Mouse (Mus musculus): ENCODE data around the gene F5. TPM values are rescaled to one million over a fixed set of nuclear protein-coding genes. Genes with fewer than 3 reads are reported as not detected.

F5 gene
- total and polyA plus RNA-seq, 3 experiments: not detected

DNA sequence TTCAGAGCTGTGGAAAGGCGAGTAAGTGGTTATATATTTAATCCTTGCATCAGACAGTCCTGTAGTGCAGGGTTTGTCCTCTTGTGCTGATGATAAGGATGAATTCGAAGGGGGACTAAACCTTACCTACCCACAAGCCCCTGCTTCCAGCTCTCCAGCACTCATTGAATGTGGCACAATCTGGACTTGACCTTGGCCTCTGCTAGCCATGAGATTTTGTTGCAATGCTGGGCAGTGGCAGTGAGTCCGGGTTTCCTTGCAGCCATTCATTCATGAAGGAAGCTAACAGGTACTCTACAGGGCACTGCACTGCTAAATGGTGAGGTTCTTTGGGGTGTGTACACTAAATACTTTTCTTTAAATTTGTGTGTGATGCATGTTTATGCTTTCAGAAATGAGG lies 103.2 kb downstream of the F5 start:
- no peak for DNase-seq (ENCODE audit: low read depth, low spot score)
- peaks cover 0 to 7% of the 10 kb centered on the region in 2 experiments; a peak in 2 of 4 replicates for H3K36me3 ChIP-seq (ENCODE audit: control insufficient read depth in 1 of 2, insufficient read depth in 2 of 2, low read length in 2 of 2)
- H3K27ac ChIP-seq (ENCODE audit: control insufficient read depth, low read depth, low read length): no peak overlapping the region
- H3K9ac ChIP-seq (ENCODE audit: control insufficient read depth, low read depth, low read length, poor library complexity, severe bottlenecking): no peak overlapping the region
- H3K4me3 ChIP-seq (ENCODE audit: control insufficient read depth in 1 of 2, insufficient read depth in 1 of 2, low read depth in 2 of 2, low read length in 2 of 2): no peak overlapping the region
- no peaks in the 10 kb centered on the region for H3K27me3 ChIP-seq (ENCODE audit: control insufficient read depth in 1 of 2, insufficient read depth in 2 of 2, low read length in 2 of 2)
- H3K4me1 ChIP-seq (ENCODE audit: control insufficient read depth in 1 of 2, insufficient read depth in 2 of 2, low read length in 2 of 2): peaks cover 0 to 10% of the 10 kb centered on the region in 2 experiments; a peak in 3 of 4 replicates
- H3K79me2 ChIP-seq (ENCODE audit: control insufficient read depth, insufficient read depth, low read length, poor library complexity): peaks cover 9% of the 10 kb centered on the region; the same call in 1 of the 2 replicates
- H3K9me3 ChIP-seq (replicated peaks; ENCODE audit: insufficient read depth, low read length): no peaks in the 10 kb centered on the region
- TF ChIP-seq USF1 (IDR thresholded peaks at IDR 0.05; ENCODE audit: low read depth, low read length) (no peak), SIN3A (IDR thresholded peaks at IDR 0.05; ENCODE audit: low read length) (no peak), EP300 (IDR thresholded peaks at IDR 0.05; ENCODE audit: low read depth in 1 of 2, low read length in 2 of 2) (no peak), ZNF384 (IDR thresholded peaks at IDR 0.05; ENCODE audit: low read depth, low read length) (no peak)

DNA sequence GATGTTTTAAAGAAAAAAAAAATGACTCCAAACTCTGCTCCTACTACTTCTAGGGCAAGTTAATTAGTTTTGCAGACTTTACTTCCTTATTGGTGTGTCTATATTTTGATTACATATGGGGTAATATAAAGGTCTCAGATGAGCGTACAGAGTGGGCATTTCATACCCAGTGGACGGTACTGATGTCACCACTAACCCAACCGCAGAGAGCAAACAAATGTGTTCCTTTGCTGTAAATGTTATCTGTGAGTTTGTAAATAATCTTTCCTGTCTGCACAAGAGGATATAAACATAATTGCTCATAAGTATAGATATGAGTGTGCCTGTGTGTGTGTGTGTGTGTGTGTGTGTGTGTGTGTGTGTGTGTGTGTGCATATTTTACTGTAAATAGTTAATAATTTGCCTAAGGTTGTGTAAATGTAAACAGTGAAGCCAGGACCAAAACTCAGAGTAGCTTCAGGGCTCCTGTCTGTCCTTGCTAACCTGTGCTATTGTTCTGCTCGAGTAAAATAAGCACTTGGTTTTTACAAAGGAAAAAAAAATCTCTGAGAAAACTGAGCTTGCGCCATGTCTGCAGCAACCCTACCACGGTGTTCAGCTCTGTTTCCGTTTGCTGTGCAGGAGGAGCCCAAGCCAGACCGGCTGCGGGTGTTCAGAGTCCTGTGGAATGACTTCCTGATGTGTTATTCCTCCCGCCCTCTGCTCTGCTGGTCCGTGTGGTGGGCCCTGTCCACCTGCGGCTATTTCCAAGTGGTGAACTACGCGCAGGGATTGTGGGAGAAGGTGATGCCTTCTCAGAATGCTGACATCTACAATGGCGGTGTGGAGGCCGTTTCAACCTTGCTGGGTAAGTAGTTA lies 108.8 kb downstream of the F5 start:
- Histone ChIP-seq H3K9ac (ENCODE audit: control insufficient read depth, low read depth, low read length, poor library complexity, severe bottlenecking) (no peak overlapping the region), H3K4me3 (ENCODE audit: control insufficient read depth in 1 of 2, insufficient read depth in 1 of 2, low read depth in 2 of 2, low read length in 2 of 2) (no peak overlapping the region), H3K27ac (ENCODE audit: control insufficient read depth, low read depth, low read length) (no peak overlapping the region), H3K79me2 (ENCODE audit: control insufficient read depth, insufficient read depth, low read length, poor library complexity) (no peaks in the 10 kb centered on the region), H3K9me3 (replicated peaks; ENCODE audit: insufficient read depth, low read length) (no peaks in the 10 kb centered on the region), H3K4me1 (ENCODE audit: control insufficient read depth in 1 of 2, insufficient read depth in 2 of 2, low read length in 2 of 2) (no peaks in the 10 kb centered on the region), H3K27me3 (ENCODE audit: control insufficient read depth in 1 of 2, insufficient read depth in 2 of 2, low read length in 2 of 2) (no peaks in the 10 kb centered on the region), H3K36me3 (ENCODE audit: control insufficient read depth in 1 of 2, insufficient read depth in 2 of 2, low read length in 2 of 2) (peaks cover 0 to 2% of the 10 kb centered on the region in 2 experiments; a peak in 2 of 4 replicates)
- DNase-seq (ENCODE audit: low read depth, low spot score): no peak
- TF ChIP-seq MAFK (IDR thresholded peaks at IDR 0.05; ENCODE audit: borderline replicate concordance, low read depth, low read length) (no peak), MEF2A (IDR thresholded peaks at IDR 0.05; ENCODE audit: extremely low read depth, insufficient replicate concordance, low read depth, low read length, poor library complexity, severe bottlenecking) (no peak), KAT2A (conservative IDR thresholded peaks at IDR 0.05; ENCODE audit: low read depth, low read length) (no peak), MXI1 (IDR thresholded peaks at IDR 0.05; ENCODE audit: low read depth, low read length) (no peak), POLR2AphosphoS2 (IDR thresholded peaks at IDR 0.05; ENCODE audit: low read length) (no peak), RCOR1 (IDR thresholded peaks at IDR 0.05; ENCODE audit: low read depth, low read length) (no peak), ZKSCAN1 (IDR thresholded peaks at IDR 0.05; ENCODE audit: low read depth, low read length) (no peak), SIN3A (IDR thresholded peaks at IDR 0.05; ENCODE audit: low read length) (no peak), MYC (IDR thresholded peaks at IDR 0.05; ENCODE audit: low read depth, low read length) (no peak)

DNA sequence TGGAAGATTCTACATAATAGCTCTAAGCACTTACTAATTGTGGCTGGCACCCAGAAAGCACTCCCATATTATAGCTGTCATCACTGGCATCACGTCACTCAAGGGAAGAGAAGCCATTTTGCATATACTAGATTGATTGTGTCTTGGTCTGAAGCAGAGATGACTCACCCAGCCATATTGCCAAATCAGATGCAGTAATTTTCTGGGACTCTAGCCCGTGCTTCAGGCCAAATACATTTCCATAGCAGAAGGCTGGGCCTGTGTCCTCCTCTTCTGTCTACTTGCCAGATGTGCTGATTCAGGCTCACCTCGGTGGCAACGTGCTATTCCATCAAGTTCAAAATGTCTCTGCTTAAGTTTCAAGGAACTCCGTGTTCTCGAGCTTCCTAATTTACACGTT lies 109.9 kb downstream of the F5 start:
- Histone ChIP-seq H3K4me1 (ENCODE audit: control insufficient read depth in 1 of 2, insufficient read depth in 2 of 2, low read length in 2 of 2) (no peaks in the 10 kb centered on the region), H3K9me3 (replicated peaks; ENCODE audit: insufficient read depth, low read length) (no peaks in the 10 kb centered on the region), H3K4me3 (ENCODE audit: control insufficient read depth in 1 of 2, insufficient read depth in 1 of 2, low read depth in 2 of 2, low read length in 2 of 2) (no peak overlapping the region), H3K9ac (ENCODE audit: control insufficient read depth, low read depth, low read length, poor library complexity, severe bottlenecking) (no peak overlapping the region), H3K27ac (ENCODE audit: control insufficient read depth, low read depth, low read length) (no peak overlapping the region), H3K27me3 (ENCODE audit: control insufficient read depth in 1 of 2, insufficient read depth in 2 of 2, low read length in 2 of 2) (no peaks in the 10 kb centered on the region), H3K79me2 (ENCODE audit: control insufficient read depth, insufficient read depth, low read length, poor library complexity) (no peaks in the 10 kb centered on the region), H3K36me3 (ENCODE audit: control insufficient read depth in 1 of 2, insufficient read depth in 2 of 2, low read length in 2 of 2) (peaks cover 0 to 2% of the 10 kb centered on the region in 2 experiments; a peak in 2 of 4 replicates)
- no peak for DNase-seq (ENCODE audit: low read depth, low spot score)
- TF ChIP-seq ELF1 (IDR thresholded peaks at IDR 0.05; ENCODE audit: low read depth, low read length): no peak
- TF ChIP-seq ZMIZ1 (IDR thresholded peaks at IDR 0.05; ENCODE audit: low read depth, low read length): no peak
- no peak for TF ChIP-seq SMC3 (IDR thresholded peaks at IDR 0.05; ENCODE audit: low read depth, low read length)
- no peak for TF ChIP-seq MAZ (IDR thresholded peaks at IDR 0.05; ENCODE audit: low read depth, low read length)
- TF ChIP-seq USF1 (IDR thresholded peaks at IDR 0.05; ENCODE audit: low read depth, low read length): no peak
- TF ChIP-seq ETS1 (IDR thresholded peaks at IDR 0.05; ENCODE audit: low read depth, low read length): no peak

All from MEL (cell line).